Mouse (Mus musculus) CH12.LX (cell line): ENCODE results near the gene Flywch2. TPM values are rescaled to one million over a fixed set of nuclear protein-coding genes. Genes with fewer than 3 reads are reported as not detected.

ENCODE experiments used
- DNase-seq: peaks from one replicate; pipeline ENCODE4 v3.0.0-alpha.2; 2013; ENCODE audit errors: extremely low read depth
- H3K27ac ChIP-seq: 2 replicates; pipeline ENCODE4 v1.5.1; 2012; ENCODE audit warnings: low read depth, mild to moderate bottlenecking, control low read depth, moderate library complexity; ENCODE audit not compliant: insufficient read depth
- H3K27me3 ChIP-seq: replicated peaks from 2 replicates; pipeline ENCODE3; 2012; ENCODE audit warnings: inconsistent platforms
- H3K36me3 ChIP-seq, 2 experiments: replicated peaks in 1 of 2; 2 replicates each; pipeline versions ENCODE3 to v1.6.1; 2012; ENCODE audit warnings: inconsistent platforms in 1 of 2, low read length in 1 of 2, mild to moderate bottlenecking in 1 of 2, mixed read lengths in 1 of 2, moderate library complexity in 1 of 2; ENCODE audit not compliant: control insufficient read depth in 1 of 2, insufficient read depth in 1 of 2
- H3K4me1 ChIP-seq, 2 experiments: 2 replicates each; pipeline ENCODE4 v1.6.1; 2012; ENCODE audit warnings: inconsistent platforms in 1 of 2, moderate library complexity in 1 of 2; ENCODE audit not compliant: insufficient read depth in 2 of 2, control insufficient read depth in 1 of 2
- H3K4me2 ChIP-seq: 2 replicates; pipeline ENCODE4 v1.6.1; 2012; ENCODE audit warnings: low read depth, mild to moderate bottlenecking, control low read depth; ENCODE audit not compliant: poor library complexity, insufficient read depth, severe bottlenecking
- H3K4me3 ChIP-seq, 3 experiments: fragments of 150-350 bp in 1 of 3; sonication (generic) in 1 of 3; replicated peaks in 1 of 3; 2 replicates each; pipeline versions ENCODE3 to v1.5.1; 2011 to 2012; ENCODE audit warnings: low read depth in 2 of 3, low read length in 2 of 3, mild to moderate bottlenecking in 2 of 3, moderate library complexity in 2 of 3, control low read depth in 1 of 3, improper control_type of control experiment in 1 of 3, inconsistent platforms in 1 of 3, mixed read lengths in 1 of 3; ENCODE audit not compliant: poor library complexity in 1 of 3
- H3K79me2 ChIP-seq: replicated peaks from 2 replicates; pipeline ENCODE4 v1.6.1; 2012; ENCODE audit warnings: mild to moderate bottlenecking, moderate library complexity; ENCODE audit not compliant: control insufficient read depth, poor library complexity, insufficient read depth, severe bottlenecking; ENCODE audit errors: extremely low read depth
- H3K9ac ChIP-seq: 2 replicates; pipeline ENCODE4 v1.6.1; 2012; ENCODE audit warnings: low read depth, mild to moderate bottlenecking, control low read depth, moderate library complexity; ENCODE audit not compliant: insufficient read depth
- H3K9me3 ChIP-seq: replicated peaks from 2 replicates; pipeline ENCODE3; 2012; ENCODE audit warnings: low read length, inconsistent platforms, mixed read lengths
- E2F4 ChIP-seq: IDR thresholded peaks from 2 replicates; pipeline ENCODE4 v1.6.1; 2011; ENCODE audit warnings: low read depth, low read length, improper control_type of control experiment; ENCODE audit not compliant: insufficient replicate concordance
- EP300 ChIP-seq: IDR thresholded peaks from 2 replicates; pipeline ENCODE4 v1.6.1; 2011; ENCODE audit warnings: low read length, improper control_type of control experiment
- HCFC1 ChIP-seq: IDR thresholded peaks from 2 replicates; pipeline ENCODE4 v1.6.1; 2012; ENCODE audit warnings: low read depth, mild to moderate bottlenecking, inconsistent platforms, low read length, improper control_type of control experiment
- KAT2A ChIP-seq: IDR thresholded peaks from 2 replicates; pipeline ENCODE4 v1.6.1; 2012; ENCODE audit warnings: low read length, improper control_type of control experiment, inconsistent platforms; ENCODE audit not compliant: insufficient replicate concordance
- MAFK ChIP-seq: IDR thresholded peaks from 2 replicates; pipeline ENCODE4 v1.6.1; 2011; ENCODE audit warnings: low read length, improper control_type of control experiment; ENCODE audit not compliant: insufficient replicate concordance
- NRF1 ChIP-seq: IDR thresholded peaks from 2 replicates; pipeline ENCODE4 v1.6.1; 2014; ENCODE audit warnings: low read depth, mild to moderate bottlenecking, inconsistent platforms, low read length, improper control_type of control experiment, moderate library complexity
- PAX5 ChIP-seq: IDR thresholded peaks from 2 replicates; pipeline ENCODE4 v1.6.1; 2012; ENCODE audit warnings: low read length, inconsistent platforms, mixed read lengths
- POLR2A ChIP-seq: IDR thresholded peaks from 2 replicates; pipeline ENCODE4 v1.6.1; 2011; ENCODE audit warnings: low read depth, mild to moderate bottlenecking, improper control_type of control experiment, low read length
- POLR2AphosphoS2 ChIP-seq: IDR thresholded peaks from 2 replicates; pipeline ENCODE4 v1.6.1; 2011; ENCODE audit warnings: low read depth, low read length, improper control_type of control experiment
- SMC3 ChIP-seq: IDR thresholded peaks from 2 replicates; pipeline ENCODE4 v1.6.1; 2011; ENCODE audit warnings: low read depth, low read length, improper control_type of control experiment
- TCF12 ChIP-seq: IDR thresholded peaks from 2 replicates; pipeline ENCODE4 v1.6.1; 2014; ENCODE audit warnings: low read depth, mild to moderate bottlenecking, inconsistent platforms, low read length, improper control_type of control experiment
- ZKSCAN1 ChIP-seq: IDR thresholded peaks from 2 replicates; pipeline ENCODE4 v1.6.1; 2012; ENCODE audit warnings: low read depth, inconsistent platforms, low read length, improper control_type of control experiment, borderline replicate concordance
- ZMIZ1 ChIP-seq: IDR thresholded peaks from 2 replicates; pipeline ENCODE4 v1.6.1; 2012; ENCODE audit warnings: low read depth, mild to moderate bottlenecking, inconsistent platforms, low read length, improper control_type of control experiment
- dilution Hi-C: fragments of 300-500 bp; cut with MboI; formaldehyde crosslinking; loops from 2 replicates; pipeline ENCODE4 v1.14.3; 2020; ENCODE audit warnings: low sequenced_read_pairs; ENCODE audit not compliant: extremely low pct_unique_long_range_greater_than_20kb, extremely low pct_ligation_motif_present
- in situ Hi-C: fragments of 300-500 bp; cut with MboI; formaldehyde crosslinking; loops from 3 replicates; pipeline ENCODE4 v1.14.3; 2019; ENCODE audit warnings: low sequenced_read_pairs, low pct_ligation_motif_present, low pct_unique_long_range_greater_than_20kb, mixed read lengths
- polyA plus RNA-seq: library from polyadenylated mRNA; unstranded; fragments of >175 nt; gene quantifications from 2 replicates; pipeline ENCODE4 v1.2.1, GENCODE M21; 2012; ENCODE audit warnings: low read depth; ENCODE audit not compliant: insufficient read length
- total RNA-seq, 2 experiments: library from RNA; depleted of rRNA; stranded (reverse); fragments of 300-350 nt in 1 of 2; fragments of >200 nt in 1 of 2; gene quantifications; 2 replicates each; pipeline ENCODE4 v1.2.3; 2012 to 2014

Flywch2 gene
- total and polyA plus RNA-seq, 3 experiments, result not detected

DNA sequence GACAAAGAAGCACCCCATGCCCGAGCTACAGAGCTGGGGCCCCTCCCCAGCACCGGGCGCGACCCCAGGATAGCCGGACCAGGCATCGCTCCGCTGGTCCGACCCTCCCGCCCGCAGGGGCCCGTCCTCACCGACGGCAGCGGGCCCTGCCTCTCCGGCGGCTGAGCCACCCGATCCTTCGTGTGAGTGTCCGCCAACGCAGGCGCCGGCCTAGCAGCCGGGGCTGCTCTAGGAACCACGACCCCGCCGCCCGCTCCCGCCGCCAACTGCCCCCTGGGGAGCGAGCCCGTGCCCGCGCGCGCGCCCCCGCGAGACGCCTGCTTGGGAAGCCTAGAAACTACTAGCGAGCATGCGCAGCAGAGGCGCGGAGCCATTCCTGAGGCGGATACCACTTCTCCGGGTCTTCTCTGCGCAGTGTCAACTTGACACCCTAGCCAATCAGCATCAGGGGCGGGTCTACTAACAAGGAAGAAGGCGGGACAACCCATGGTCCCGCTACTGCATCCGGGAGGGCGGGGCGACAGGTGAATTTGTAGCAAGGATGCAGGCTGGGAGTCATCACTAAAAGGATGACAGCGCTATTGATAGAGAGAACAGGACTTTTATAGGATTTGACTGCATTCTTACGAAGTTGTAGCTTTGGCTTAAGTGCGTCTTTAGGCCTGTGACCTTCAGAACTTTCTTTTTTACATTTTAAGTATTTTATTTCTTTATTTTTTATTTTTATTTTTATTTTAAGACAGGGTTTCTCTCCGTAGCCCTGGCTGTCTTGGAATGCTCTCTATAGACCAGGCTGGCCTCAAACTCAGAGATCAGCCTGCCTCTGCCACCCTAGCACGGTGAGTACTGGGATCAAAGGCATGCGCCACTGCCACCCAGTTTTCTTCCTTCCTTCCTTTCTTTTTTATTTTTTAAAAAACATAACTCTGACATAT lies 14.3 kb downstream of the Flywch2 start, which contains the start of gene Flywch1 (continued):
- TF ChIP-seq TCF12, result peak; percentile 81

DNA sequence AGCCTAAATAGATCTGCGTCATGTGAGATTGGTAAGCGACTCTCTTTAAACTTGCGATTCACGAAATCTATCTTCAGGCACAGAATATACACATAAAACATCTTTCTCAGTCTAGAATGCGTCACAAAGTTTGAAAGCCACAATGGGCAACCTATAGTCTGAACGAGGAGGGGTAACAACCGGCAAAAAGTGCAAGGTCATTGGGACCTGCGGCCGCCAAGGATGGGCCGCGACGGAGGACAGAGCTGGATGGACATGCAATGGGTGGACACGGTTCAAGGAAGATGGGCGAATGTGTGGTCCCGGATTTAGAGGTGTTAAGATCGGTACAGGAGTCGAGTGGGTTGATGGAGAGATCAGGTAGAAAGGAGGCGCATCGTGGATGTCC lies 15.0 kb downstream of the Flywch2 start:
- H3K9me3 ChIP-seq, result no peaks in the 10 kb centered on the region
- dilution Hi-C loops, result no loop called here
- H3K9ac ChIP-seq, result peak overlapping the region; percentile 94

DNA sequence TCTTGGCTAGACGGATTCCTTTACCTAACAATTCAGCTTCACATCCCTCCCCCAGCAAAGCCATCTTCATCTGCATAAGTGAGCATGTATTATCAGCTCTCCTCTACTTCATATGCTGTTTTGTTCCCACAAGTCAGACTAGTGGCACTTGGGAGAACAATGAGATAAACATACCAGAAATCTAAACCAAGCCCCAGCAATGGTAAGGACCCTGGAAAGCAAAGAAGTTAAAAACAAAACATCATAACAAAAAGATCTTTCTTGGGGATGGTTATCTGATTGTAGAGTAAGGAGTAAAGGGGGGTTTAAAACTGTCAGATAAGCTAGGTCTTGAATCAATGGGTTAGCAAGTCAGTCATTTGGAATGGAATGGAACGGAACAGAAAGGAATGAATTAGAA lies 15.4 kb downstream of the Flywch2 start:
- H3K4me2 ChIP-seq, result peak overlapping the region; percentile 76
- dilution Hi-C loops, result no loop called here
- H3K27ac ChIP-seq, result no peak overlapping the region
- H3K4me3 ChIP-seq, result peak overlapping the region; percentile 75 to 86 (median 86)
- TF ChIP-seq POLR2A, result no peak
- TF ChIP-seq, all 38 proteins: peak for 0
- H3K36me3 ChIP-seq, result peaks cover 0 to 12% of the 10 kb centered on the region in 2 experiments
- no peaks in the 10 kb centered on the region for H3K9me3 ChIP-seq
- no peaks in the 10 kb centered on the region for H3K27me3 ChIP-seq
- H3K79me2 ChIP-seq, result 0 out of 2 replicates have a peak, but pooled peaks cover 4% of the 10 kb centered on the region
- no peak for DNase-seq
- H3K9ac ChIP-seq, result peak overlapping the region; percentile 94
- in situ Hi-C loops, result loop anchor here (5.0 to 10.0 kb wide), 2 partner anchors 37 to 194 kb away; no protein-coding TSS in a partner anchor
- H3K4me1 ChIP-seq, result peaks cover 4 to 26% of the 10 kb centered on the region in 2 experiments; a peak in 3 of 4 replicates

More for the DNA sequence above, 15.0 kb downstream of the Flywch2 start:
- Histone ChIP-seq H3K4me1 (peaks cover 4 to 25% of the 10 kb centered on the region in 2 experiments; a peak in 3 of 4 replicates), H3K4me2 (peak overlapping the region; percentile 76), H3K27ac (0 out of 2 replicates have a peak overlapping the region, but pooled peaks have one; percentile 0), H3K79me2 (0 out of 2 replicates have a peak, but pooled peaks cover 4% of the 10 kb centered on the region), H3K36me3 (peaks cover 0 to 12% of the 10 kb centered on the region in 2 experiments), H3K4me3 (peak overlapping the region; percentile 75 to 86 (median 86)), H3K27me3 (no peaks in the 10 kb centered on the region)
- in situ Hi-C loops, result loop anchor here (5.0 to 10.0 kb wide), 2 partner anchors 36 to 194 kb away; no protein-coding TSS in a partner anchor
- DNase-seq, result no peak
- TF ChIP-seq EP300 (0 out of 2 replicates have a peak, but pooled peaks have one; percentile 18), ZKSCAN1 (no peak)
- TF ChIP-seq, all 38 proteins: peak for 1

DNA sequence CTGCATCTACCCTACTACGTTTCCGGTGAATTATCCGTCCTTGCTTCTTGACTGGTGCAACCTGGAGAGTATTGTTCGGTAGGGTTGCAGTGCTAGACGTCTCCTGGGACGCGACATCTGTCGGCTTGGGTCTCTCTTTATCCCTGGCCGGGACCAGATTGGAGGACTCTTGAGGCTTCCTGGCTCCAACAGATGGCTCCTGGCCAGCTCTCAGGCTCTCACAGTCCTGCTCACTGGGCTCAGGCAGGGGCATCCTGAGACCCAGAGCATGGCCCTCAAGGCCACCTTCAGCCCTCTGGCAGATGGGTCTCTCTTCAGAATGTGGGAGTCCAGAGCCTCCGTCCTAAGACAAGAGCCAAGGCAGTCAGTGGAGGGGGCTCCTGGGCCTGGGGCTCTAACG lies 22.9 kb downstream of the Flywch2 start:
- peaks cover 16 to 50% of the 10 kb centered on the region in 2 experiments for H3K36me3 ChIP-seq
- H3K27ac ChIP-seq, result no peak overlapping the region
- H3K9me3 ChIP-seq, result peaks cover 5% of the 10 kb centered on the region
- H3K79me2 ChIP-seq, result no peaks in the 10 kb centered on the region
- dilution Hi-C loops, result no loop called here
- no peak for DNase-seq
- in situ Hi-C loops, result no loop called here
- H3K9ac ChIP-seq, result no peak overlapping the region
- TF ChIP-seq KAT2A (no peak), E2F4 (no peak), HCFC1 (no peak), MAFK (no peak), ZMIZ1 (no peak), NRF1 (no peak), POLR2AphosphoS2 (no peak), PAX5 (no peak), TCF12 (no peak), POLR2A (no peak), SMC3 (no peak), ZKSCAN1 (no peak)
- no peak overlapping the region for H3K4me2 ChIP-seq
- no peak overlapping the region for H3K4me3 ChIP-seq
- H3K4me1 ChIP-seq, result peaks cover 0 to 3% of the 10 kb centered on the region in 2 experiments; a peak in 1 of 4 replicates
- H3K27me3 ChIP-seq, result no peaks in the 10 kb centered on the region
